Mouse (Mus musculus) limb, embryonic 15.5 days (tissue): ENCODE measurements around the gene Fate1. TPM values are rescaled to one million over a fixed set of nuclear protein-coding genes. Genes with fewer than 3 reads are reported as not detected.
"Not testable (repeated sequence)": the region's sequence is repeated elsewhere in the genome, so short reads cannot be mapped to it uniquely, and the experiment has no call there.

ENCODE experiments used
- ATAC-seq: fragments of 200-750 bp; cut with Nextera tagmentation; 2 replicates; pipeline ENCODE4 v1.8.0; 2017; ENCODE audit warnings: low read depth, moderate TSS enrichment; ENCODE audit not compliant: insufficient number of reproducible peaks, low FRiP score, low TSS enrichment
- H3K27ac ChIP-seq: fragments of 300-500 bp; sonication (generic); 2 replicates; pipeline ENCODE4 v1.5.1; 2015; ENCODE audit warnings: moderate library complexity, mild to moderate bottlenecking, inconsistent platforms
- H3K27me3 ChIP-seq: fragments of 300-500 bp; sonication (generic); 2 replicates; pipeline ENCODE4 v1.6.1; 2015; ENCODE audit warnings: inconsistent platforms
- H3K36me3 ChIP-seq: fragments of 300-500 bp; sonication (generic); 2 replicates; pipeline ENCODE4 v1.6.1; 2015; ENCODE audit warnings: inconsistent platforms
- H3K4me1 ChIP-seq: fragments of 300-500 bp; sonication (generic); 2 replicates; pipeline ENCODE4 v1.6.1; 2015; ENCODE audit warnings: inconsistent platforms
- H3K4me2 ChIP-seq: fragments of 300-500 bp; sonication (generic); 2 replicates; pipeline ENCODE4 v1.6.1; 2015; ENCODE audit warnings: mild to moderate bottlenecking, inconsistent platforms
- H3K4me3 ChIP-seq: fragments of 300-500 bp; sonication (generic); 2 replicates; pipeline ENCODE4 v1.5.1; 2015; ENCODE audit warnings: mild to moderate bottlenecking, inconsistent platforms
- H3K9ac ChIP-seq: fragments of 300-500 bp; sonication (generic); 2 replicates; pipeline ENCODE4 v1.6.1; 2015; ENCODE audit warnings: inconsistent platforms
- H3K9me3 ChIP-seq: fragments of 300-500 bp; sonication (generic); 2 replicates; pipeline ENCODE4 v1.6.1; 2016; ENCODE audit warnings: inconsistent platforms
- WGBS: fragments of 180-500 bp; shearing (Covaris S2); methylation state at CpG from one replicate; pipeline ENCODE4 v1.1.7; 2015; 5-methylcytosine and 5-hydroxymethylcytosine counted together
- polyA plus RNA-seq: library from polyadenylated mRNA; unstranded; fragments of >200 nt; fragmentation: Nextera tagmentation; extraction: Ambion mirVana; gene quantifications from 2 replicates; pipeline ENCODE4 v1.2.1, GENCODE M21; 2015

Gene Fate1
- polyA plus RNA-seq: 0.17 and 0.30 TPM in 2 replicates

GRCm38 (mm10) chrX:71972686-71973085, at the start of gene Fate1:
Gene Fate1 (plus strand): TSS chrX:71972986.
- no peaks in the 10 kb centered on the region for H3K36me3 ChIP-seq
- no peaks in the 10 kb centered on the region for H3K4me1 ChIP-seq
- no peak within 1 kb of the TSS for H3K4me3 ChIP-seq
- no peak for ATAC-seq
- 66% methylated on average over 2 of the region's 2 CpGs for WGBS
- H3K9ac ChIP-seq: no peak within 1 kb of the TSS
- H3K4me2 ChIP-seq: no peak within 1 kb of the TSS
- H3K27ac ChIP-seq: no peak within 1 kb of the TSS
- no peaks in the 10 kb centered on the region for H3K9me3 ChIP-seq
- H3K27me3 ChIP-seq: no peaks in the 10 kb centered on the region; the same call in 1 of the 2 replicates

- 19% methylated on average over 3 of the region's 3 CpGs for WGBS
- 0 out of 2 replicates have a peak, but pooled peaks cover 3% of the 10 kb centered on the region for H3K27me3 ChIP-seq
These were observed 26.2 kb upstream of the Fate1 start for GRCm38 (mm10) chrX:71946631-71947030.

GRCm38 (mm10) chrX:71958366-71958765, 14.4 kb upstream of the Fate1 start:
- no peaks in the 10 kb centered on the region for H3K36me3 ChIP-seq
- H3K27me3 ChIP-seq: peaks cover 3% of the 10 kb centered on the region; the same call in 1 of the 2 replicates
- H3K27ac ChIP-seq: no peak overlapping the region
- no peak for ATAC-seq
- no peak overlapping the region for H3K9ac ChIP-seq
- H3K9me3 ChIP-seq: no peaks in the 10 kb centered on the region
- H3K4me1 ChIP-seq: no peaks in the 10 kb centered on the region
- no peak overlapping the region for H3K4me2 ChIP-seq
- H3K4me3 ChIP-seq: no peak overlapping the region

More at GRCm38 (mm10) chrX:71946631-71947030, 26.2 kb upstream of the Fate1 start:
- H3K9ac ChIP-seq: no peak overlapping the region
- H3K9me3 ChIP-seq: no peaks in the 10 kb centered on the region
- no peaks in the 10 kb centered on the region for H3K4me1 ChIP-seq
- no peak for ATAC-seq
- H3K4me3 ChIP-seq: no peak overlapping the region
- no peaks in the 10 kb centered on the region for H3K36me3 ChIP-seq
- no peak overlapping the region for H3K4me2 ChIP-seq
- no peak overlapping the region for H3K27ac ChIP-seq

GRCm38 (mm10) chrX:71962073-71963051, 10.4 kb upstream of the Fate1 start, which contains the start of gene Prrg3:
Gene Prrg3 (plus strand): TSS chrX:71962624.
- peak within 1 kb of the TSS; percentile 67 for H3K4me2 ChIP-seq
- no peaks in the 10 kb centered on the region for H3K9me3 ChIP-seq
- peak within 1 kb of the TSS; percentile 53 for H3K4me3 ChIP-seq
- no peaks in the 10 kb centered on the region; the same call in 1 of the 2 replicates for H3K4me1 ChIP-seq
- 20% methylated on average over 67 of the region's 72 CpGs for WGBS
- H3K27ac ChIP-seq: peak within 1 kb of the TSS; percentile 61
- H3K36me3 ChIP-seq: peaks cover 3% of the 10 kb centered on the region; the same call in 1 of the 2 replicates
- ATAC-seq: peak; percentile 90
- H3K9ac ChIP-seq: peak within 1 kb of the TSS; percentile 47
- H3K27me3 ChIP-seq: peaks cover 3% of the 10 kb centered on the region; the same call in 1 of the 2 replicates

GRCm38 (mm10) chrX:71963275-71963912, 9.4 kb upstream of the Fate1 start:
- no peaks in the 10 kb centered on the region; the same call in 1 of the 2 replicates for H3K4me1 ChIP-seq
- H3K4me3 ChIP-seq: peak overlapping the region; percentile 53
- WGBS: 39% methylated on average over 9 of the region's 9 CpGs
- H3K36me3 ChIP-seq: peaks cover 4% of the 10 kb centered on the region; the same call in 1 of the 2 replicates
- peak overlapping the region; percentile 61; the same call in 1 of the 2 replicates for H3K27ac ChIP-seq
- no peaks in the 10 kb centered on the region for H3K9me3 ChIP-seq
- peak overlapping the region; percentile 47 for H3K9ac ChIP-seq
- H3K4me2 ChIP-seq: peak overlapping the region; percentile 67
- no peak for ATAC-seq
- H3K27me3 ChIP-seq: peaks cover 3% of the 10 kb centered on the region; the same call in 1 of the 2 replicates

- H3K4me2 ChIP-seq: no peak overlapping the region
- WGBS: 54% methylated on average over 1 of the region's 1 CpGs
- no peaks in the 10 kb centered on the region; the same call in 1 of the 2 replicates for H3K4me1 ChIP-seq
- no peak overlapping the region for H3K9ac ChIP-seq
- no peaks in the 10 kb centered on the region; the same call in 1 of the 2 replicates for H3K27me3 ChIP-seq
- no peak overlapping the region for H3K27ac ChIP-seq
- no peaks in the 10 kb centered on the region for H3K9me3 ChIP-seq
- no peak for ATAC-seq
- peaks cover 4% of the 10 kb centered on the region; the same call in 1 of the 2 replicates for H3K36me3 ChIP-seq
- no peak overlapping the region for H3K4me3 ChIP-seq
These were observed 4.6 kb upstream of the Fate1 start for GRCm38 (mm10) chrX:71968216-71968615.

GRCm38 (mm10) chrX:71968816-71969215, 4.0 kb upstream of the Fate1 start:
- 74% methylated on average over 6 of the region's 6 CpGs for WGBS
- Histone ChIP-seq H3K36me3 (peaks cover 4% of the 10 kb centered on the region; the same call in 1 of the 2 replicates), H3K4me3 (no peak overlapping the region), H3K27me3 (no peaks in the 10 kb centered on the region; the same call in 1 of the 2 replicates), H3K4me2 (no peak overlapping the region), H3K4me1 (no peaks in the 10 kb centered on the region; the same call in 1 of the 2 replicates), H3K27ac (no peak overlapping the region), H3K9ac (no peak overlapping the region), H3K9me3 (no peaks in the 10 kb centered on the region)
- no peak for ATAC-seq

GRCm38 (mm10) chrX:71971325-71971724, 1.5 kb upstream of the Fate1 start:
- no peak for ATAC-seq
- Histone ChIP-seq H3K36me3 (peaks cover 4% of the 10 kb centered on the region; the same call in 1 of the 2 replicates), H3K4me2 (no peak overlapping the region), H3K4me1 (no peaks in the 10 kb centered on the region), H3K27me3 (no peaks in the 10 kb centered on the region; the same call in 1 of the 2 replicates), H3K27ac (no peak overlapping the region), H3K9me3 (no peaks in the 10 kb centered on the region), H3K4me3 (no peak overlapping the region), H3K9ac (no peak overlapping the region)
- WGBS: 68% methylated on average over 5 of the region's 5 CpGs

GRCm38 (mm10) chrX:71977681-71978080, 4.9 kb downstream of the Fate1 start:
- not testable (repeated sequence) for H3K27ac ChIP-seq, H3K9me3 ChIP-seq, H3K4me3 ChIP-seq, H3K4me1 ChIP-seq, ATAC-seq, H3K27me3 ChIP-seq, H3K36me3 ChIP-seq, H3K9ac ChIP-seq, H3K4me2 ChIP-seq

GRCm38 (mm10) chrX:71980443-71980842, 7.7 kb downstream of the Fate1 start:
- ATAC-seq: no peak
- Histone ChIP-seq H3K27me3 (no peaks in the 10 kb centered on the region), H3K4me2 (no peak overlapping the region), H3K36me3 (no peaks in the 10 kb centered on the region), H3K27ac (no peak overlapping the region), H3K4me3 (no peak overlapping the region), H3K9me3 (no peaks in the 10 kb centered on the region), H3K9ac (no peak overlapping the region), H3K4me1 (no peaks in the 10 kb centered on the region)
- 75% methylated on average over 3 of the region's 3 CpGs for WGBS

GRCm38 (mm10) chrX:71981322-71981721, 8.5 kb downstream of the Fate1 start:
- H3K4me1 ChIP-seq: no peaks in the 10 kb centered on the region
- H3K9me3 ChIP-seq: no peaks in the 10 kb centered on the region
- no peak overlapping the region for H3K4me2 ChIP-seq
- no peaks in the 10 kb centered on the region for H3K27me3 ChIP-seq
- ATAC-seq: no peak
- 76% methylated on average over 2 of the region's 2 CpGs for WGBS
- H3K4me3 ChIP-seq: no peak overlapping the region
- no peak overlapping the region for H3K9ac ChIP-seq
- no peaks in the 10 kb centered on the region for H3K36me3 ChIP-seq
- no peak overlapping the region for H3K27ac ChIP-seq
